Mouse (Mus musculus): ENCODE data around the gene Gstt2.
"Not testable (repeated sequence)": the region's sequence is repeated elsewhere in the genome, so short reads cannot be mapped to it uniquely, and the experiment has no call there.

The Gstt2 gene

DNA sequence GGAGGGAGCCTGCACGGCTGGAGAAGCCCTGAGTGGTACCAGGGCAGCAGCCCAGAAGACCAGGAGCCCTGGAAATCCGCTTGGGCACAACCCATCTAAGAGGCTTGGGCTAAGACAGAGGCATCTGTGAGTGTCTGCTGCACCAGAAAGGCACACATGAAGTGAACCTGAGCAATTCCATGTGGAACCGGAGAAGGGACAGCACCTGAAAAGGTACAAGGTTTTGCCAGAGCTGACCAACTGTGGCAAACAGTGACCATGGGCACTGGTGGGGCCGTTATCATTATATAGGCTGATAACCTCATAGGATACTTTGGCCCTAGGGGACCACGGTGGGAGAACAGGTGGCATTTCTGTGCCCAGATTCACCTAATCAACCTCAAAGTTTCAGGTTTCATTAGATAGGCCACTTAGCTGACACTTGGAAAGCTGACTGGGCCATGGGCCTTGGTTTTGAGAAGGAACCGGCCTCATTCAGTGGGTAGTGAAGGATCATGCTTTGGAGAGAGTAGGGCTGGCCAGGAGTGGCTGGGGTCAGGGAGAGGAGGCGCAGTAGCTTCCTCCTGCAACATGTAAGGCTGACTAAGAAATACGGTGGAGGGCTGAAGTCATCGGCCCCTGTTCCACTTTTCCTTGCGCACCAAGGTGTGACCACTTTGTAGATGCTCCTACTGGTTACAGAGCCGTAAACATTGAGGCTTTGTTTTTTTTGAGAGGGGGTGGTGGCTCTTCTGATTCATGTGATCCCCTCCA lies 19.1 kb upstream of the Gstt2 start:
- in situ Hi-C loops (cut with MboI, MseI), result loop anchor here (5.0 to 10.0 kb wide), 5 partner anchors 89 to 272 kb away; partner anchors contain the start of gene Ggt5 (in 2 of the 2)

DNA sequence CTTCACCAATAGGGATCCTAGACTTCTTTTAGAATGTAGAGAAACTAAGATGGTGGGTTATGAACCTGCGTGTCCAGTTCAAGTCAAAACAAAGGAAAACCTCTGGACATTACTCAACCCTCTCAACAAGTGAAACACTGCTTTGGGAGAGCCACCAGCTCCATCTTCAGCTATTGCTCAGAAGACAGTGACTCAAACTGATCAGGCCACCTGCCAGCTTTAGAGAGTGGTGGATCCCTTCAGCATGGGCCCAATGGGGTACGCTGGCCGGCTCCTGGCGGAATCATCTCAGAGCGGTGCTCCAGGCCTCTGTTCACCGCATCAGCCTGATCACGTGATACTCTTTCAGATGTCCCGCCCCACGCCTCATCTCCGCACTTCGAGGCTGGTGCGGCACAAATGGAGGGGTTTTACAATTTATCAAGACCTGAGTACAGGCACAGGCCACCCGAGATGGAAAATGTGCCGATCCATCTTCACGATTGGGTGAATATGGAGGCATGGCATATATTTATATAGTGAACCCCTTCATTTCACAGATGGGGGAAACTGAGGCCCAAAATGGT lies 18.3 kb upstream of the Gstt2 start:
- in situ Hi-C loops (cut with MboI, MseI), result loop anchor here (5.0 to 10.0 kb wide), 5 partner anchors 88 to 271 kb away; partner anchors contain the start of gene Ggt5 (in 2 of the 2)

DNA sequence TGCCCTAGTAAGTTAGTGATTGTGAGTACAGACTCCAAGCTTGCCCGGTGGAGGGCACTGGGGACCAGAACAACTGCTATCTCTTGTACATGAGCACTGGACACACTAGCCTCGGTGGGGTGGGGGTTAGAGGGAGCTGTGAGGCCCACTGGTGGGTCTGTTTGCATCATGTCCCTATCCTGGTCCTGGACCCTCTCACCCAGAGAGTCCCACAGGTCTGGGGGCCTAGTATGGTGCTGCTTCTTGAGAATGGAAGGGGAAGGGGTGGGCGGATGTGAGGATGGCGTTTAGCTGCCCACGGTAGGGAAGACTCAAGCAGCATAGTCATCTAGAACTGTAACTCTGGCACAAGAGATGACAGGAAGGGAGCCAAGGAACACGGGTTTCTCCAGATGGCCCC lies 17.6 kb upstream of the Gstt2 start:
- in situ Hi-C loops (cut with MboI, MseI), result loop anchor here (5.0 to 10.0 kb wide), 5 partner anchors 87 to 270 kb away; partner anchors contain the start of gene Ggt5 (in 2 of the 2)

DNA sequence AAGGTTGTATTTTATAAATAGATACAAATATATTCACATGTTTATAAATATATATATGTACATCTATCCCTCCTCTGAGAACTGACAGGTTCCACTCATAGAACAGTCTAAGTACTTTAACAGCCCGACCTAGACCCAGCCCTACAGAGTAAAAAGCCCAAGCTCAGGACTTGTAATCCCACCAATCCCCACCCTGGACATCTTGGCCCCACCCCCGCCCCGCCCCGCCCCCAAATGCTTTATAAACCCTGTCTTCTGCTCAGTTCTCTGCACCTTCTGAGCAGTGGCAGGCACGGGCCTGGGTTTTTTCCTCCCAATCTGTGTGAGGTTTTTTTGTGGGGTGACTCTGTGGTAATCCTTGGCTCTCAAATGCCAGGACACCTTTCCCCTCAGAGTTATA lies 16.9 kb upstream of the Gstt2 start:
- in situ Hi-C loops (cut with MboI, MseI), result loop anchor here (10.0 kb wide), 2 partner anchors 109 to 269 kb away; partner anchors contain the start of gene Ggt5 (in 1 of the 2)

DNA sequence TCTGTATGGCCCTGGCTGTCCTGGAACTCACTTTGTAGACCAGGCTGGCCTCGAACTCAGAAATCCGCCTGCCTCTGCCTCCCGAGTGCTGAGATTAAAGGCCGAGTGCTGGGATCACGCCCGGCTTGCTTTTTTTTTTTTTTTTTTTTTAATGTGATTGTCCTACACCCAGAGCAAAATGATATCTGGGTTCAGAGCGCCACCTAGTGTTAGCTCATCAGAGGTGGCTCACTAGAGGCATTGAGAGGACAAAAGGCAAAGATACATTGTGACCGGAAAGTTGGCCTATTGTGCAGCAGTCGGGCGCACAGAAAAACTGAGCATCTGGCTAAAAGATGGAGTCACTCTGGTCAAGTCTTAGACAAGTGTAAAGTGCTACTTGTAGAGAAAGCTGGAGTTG lies 16.2 kb upstream of the Gstt2 start:
- in situ Hi-C loops (cut with MboI, MseI), result loop anchor here (10.0 kb wide), 2 partner anchors 109 to 269 kb away; partner anchors contain the start of gene Ggt5 (in 1 of the 2)

DNA sequence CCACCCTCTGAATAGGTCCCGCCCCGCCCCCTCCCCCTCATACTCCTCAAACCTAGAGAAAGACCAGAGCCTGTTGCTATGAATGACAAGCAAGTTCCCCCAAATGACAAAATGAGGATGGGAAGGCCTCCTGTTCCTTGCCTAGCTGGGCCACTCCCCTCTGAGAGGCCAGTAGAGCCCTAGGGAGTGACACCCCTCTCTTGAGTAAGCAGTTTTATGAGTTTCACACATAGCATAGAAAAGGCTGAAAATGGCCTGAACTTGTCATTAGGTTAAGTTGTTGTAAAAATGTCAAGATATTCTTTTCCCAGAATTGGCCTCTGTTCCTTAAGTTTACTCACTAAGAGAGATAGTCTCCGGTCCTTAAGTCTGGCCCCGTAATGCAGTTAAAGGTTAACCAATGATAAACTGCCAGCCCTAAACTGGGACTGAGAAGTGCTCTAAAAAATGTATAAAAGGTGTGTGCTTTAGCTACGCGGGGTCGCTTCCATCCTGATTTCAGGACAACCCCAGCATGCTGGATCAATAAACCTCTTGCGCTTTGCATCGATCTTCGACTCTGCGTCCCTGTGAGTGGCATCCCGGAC lies 15.4 kb upstream of the Gstt2 start:
- in situ Hi-C loops (cut with MboI, MseI), result loop anchor here (10.0 kb wide), 2 partner anchors 108 to 268 kb away; partner anchors contain the start of gene Ggt5 (in 1 of the 2)

DNA sequence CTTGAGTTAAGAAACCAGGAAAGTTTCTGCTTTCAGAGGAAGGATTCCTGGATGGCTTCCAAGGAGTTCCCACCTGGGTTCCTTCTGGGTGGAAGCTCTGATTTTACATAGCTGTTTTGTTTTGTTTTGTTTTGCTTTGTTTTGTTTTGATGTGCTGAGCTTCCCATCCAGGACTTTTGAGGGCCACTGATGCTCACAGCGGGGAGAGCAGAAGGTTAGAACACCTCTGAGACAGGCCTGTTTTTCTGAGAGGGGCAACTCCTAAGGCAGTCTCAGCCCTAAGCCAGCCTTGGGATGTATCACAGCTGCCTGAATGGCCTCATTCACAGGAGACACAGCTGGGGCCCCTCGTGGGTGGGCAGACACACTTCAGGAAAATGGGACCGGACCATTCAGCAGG lies 14.5 kb upstream of the Gstt2 start:
- in situ Hi-C loops (cut with MboI, MseI), result loop anchor here (10.0 kb wide), 2 partner anchors 107 to 267 kb away; partner anchors contain the start of gene Ggt5 (in 1 of the 2)

DNA sequence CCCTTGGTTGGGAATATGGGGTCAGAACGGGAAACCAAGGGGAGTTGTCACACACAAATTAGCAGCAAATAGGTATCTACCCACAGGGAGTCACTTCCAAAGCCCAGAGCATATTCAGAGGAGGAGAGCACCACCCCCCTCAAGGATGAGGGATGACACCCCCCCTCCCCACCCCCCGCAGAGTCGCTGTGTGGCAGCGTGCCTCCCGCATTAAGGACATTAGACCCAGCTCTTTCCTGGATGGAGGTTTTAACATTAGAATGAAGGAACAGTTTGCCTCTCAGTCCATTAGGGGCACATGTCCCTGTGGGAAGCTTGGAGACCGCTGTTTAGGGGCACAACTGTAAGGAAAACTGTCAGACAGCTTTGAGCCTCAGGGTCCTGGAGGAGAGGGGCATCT lies 13.9 kb upstream of the Gstt2 start:
- in situ Hi-C loops (cut with MboI, MseI), result loop anchor here (10.0 kb wide), 2 partner anchors 106 to 266 kb away; partner anchors contain the start of gene Ggt5 (in 1 of the 2)

DNA sequence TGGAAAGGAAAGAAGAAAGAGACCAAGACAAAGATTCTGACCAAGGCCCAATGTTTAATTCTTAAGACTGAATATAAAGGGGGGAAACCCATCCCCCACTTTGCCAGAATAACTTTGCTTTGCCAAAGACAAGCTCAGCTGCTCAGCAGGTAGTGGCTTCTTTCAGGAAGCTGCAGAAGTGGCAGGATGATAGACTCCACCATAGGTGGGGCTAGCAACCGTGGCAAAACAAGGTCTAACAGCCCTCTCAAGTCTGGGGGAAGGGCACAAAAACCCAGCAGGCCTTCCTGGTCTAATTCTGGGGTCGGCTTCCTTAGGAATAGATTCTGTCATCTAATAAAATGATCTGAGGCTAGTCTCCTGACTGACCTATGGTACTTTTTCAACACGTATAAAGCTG lies 11.2 kb upstream of the Gstt2 start:
- in situ Hi-C loops (cut with MboI, MseI), result no loop called here

DNA sequence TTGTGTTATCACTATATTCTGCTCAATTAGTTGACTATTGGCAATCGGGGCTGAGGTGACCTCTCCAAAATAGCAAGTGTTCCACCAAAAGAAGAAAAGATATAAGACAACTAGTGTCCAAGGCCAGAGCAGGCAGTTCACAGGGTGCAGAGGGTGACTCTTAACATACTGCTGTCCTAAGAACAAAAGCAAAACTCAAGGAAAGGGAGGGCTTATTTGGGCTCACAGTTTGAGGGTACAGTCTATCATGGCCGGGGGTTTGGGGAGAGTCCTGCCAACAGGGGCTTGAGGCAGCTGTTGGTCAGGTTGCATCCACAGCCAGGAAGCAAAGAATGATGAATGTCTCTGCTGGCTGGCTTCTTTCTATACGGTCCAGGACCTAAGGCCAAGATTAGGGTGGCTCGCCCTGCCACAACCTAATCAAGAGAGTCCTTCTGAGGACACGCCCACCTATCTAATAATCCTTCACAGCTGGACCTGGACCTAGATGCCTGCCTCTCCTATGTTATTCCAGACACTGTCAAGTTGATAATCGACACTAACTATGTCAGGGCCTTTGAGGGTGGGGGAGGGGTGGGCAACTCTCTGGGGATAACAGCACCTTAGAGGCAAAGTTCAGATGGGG lies 8.2 kb upstream of the Gstt2 start:
- in situ Hi-C loops (cut with MboI, MseI), result no loop called here

DNA sequence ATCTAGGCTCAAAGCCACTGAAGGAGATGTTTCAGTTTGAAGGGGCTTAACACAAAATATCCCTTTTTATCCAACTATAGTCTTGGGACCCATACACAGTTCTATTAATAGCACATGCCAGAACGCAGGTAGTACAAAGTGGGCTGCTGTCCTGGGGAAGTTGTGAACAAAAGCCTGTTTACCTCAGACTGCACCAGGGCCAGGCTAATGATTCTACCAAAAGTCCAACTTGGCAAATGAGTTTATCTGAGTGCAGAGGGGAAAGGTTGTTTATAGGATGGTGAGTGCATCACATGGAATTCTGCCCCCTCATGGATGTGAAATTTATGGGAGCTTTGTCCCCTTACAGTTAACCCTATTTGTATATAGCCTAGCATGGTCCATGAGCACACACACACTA lies 7.6 kb upstream of the Gstt2 start:
- in situ Hi-C loops (cut with MboI, MseI), result no loop called here

DNA sequence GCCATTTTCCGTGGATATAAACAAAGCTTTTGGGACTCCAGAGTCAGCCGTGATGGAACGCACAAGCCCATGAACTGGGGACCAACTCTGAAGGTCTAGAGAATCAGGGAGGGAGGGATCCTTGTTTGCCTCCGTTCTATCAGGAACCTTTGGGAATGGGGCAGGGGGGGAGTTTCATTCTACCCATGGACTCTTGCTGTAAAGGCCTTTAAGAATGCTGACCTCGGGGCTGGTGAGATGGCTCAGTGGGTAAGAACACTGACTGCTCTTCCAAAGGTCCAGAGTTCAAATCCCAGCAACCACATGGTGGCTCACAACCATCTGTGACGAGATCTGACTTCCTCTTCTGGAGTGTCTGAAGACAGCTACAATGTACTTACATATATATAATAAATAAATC lies 6.7 kb upstream of the Gstt2 start:
- in situ Hi-C loops (cut with MboI, MseI), result not testable (repeated sequence)

DNA sequence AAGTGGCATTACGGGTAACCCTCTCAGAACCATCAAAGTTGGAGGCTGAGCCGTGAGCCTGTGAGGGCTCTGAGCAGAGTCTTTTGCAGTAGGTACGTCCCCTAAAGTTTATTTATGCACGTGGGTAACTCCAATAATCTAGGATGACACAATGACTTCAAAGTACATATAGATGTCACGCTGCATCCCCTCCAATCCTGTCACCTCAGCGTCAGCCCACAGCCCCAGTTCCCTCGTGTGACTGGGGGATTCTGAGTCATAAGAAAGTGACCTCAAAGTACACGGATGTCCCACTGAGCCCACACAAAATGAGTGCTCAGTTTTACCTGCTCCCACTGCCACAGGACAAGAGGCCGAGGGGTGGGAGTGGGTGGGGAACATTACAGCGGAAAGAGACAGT lies 1.9 kb upstream of the Gstt2 start:
- in situ Hi-C loops (cut with MboI, MseI), result loop anchor here in 1 of 2 experiments (10.0 kb wide), 1 partner anchor 1696 kb away; the partner anchor contains the start of gene Itgb2

DNA sequence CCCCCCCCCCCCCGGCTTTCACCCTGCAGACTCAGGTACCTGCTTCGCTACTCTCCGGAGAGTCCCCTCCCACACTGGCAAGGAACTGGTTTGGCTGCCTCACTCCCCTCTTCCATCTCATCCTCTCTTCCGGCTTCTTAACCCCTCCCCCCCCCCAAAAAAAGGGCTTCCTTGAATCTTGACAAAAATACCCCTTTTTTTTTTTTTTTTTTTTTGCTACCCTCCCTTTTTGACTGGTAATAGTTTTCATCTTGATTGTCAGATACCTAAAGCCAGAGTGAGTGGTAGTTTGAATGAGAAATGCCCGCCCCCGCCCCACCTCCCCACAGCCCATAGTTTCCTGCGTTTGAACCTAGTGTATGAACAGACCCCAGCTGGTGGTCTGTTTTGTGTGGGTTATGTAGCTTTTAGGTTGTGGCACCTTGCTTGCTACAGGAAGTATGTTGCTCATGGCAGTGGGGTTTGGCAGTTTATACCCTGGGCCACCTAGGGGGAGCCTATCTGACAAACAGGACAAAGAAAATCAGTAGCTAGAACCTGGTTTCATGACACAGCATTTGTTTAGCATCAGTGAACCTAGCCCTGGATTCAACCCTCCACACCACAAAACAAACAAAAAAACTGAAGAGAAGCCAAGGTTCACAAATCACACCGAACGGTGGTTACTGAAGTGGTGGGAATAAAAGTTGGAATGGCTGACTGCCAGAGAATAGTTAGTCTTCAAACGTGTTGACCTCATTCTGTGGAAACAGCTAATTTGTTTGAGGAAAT lies 1.3 kb downstream of the Gstt2 start:
- in situ Hi-C loops (cut with MboI, MseI), result loop anchor here in 1 of 2 experiments (10.0 kb wide), 1 partner anchor 1699 kb away; the partner anchor contains the start of gene Itgb2

DNA sequence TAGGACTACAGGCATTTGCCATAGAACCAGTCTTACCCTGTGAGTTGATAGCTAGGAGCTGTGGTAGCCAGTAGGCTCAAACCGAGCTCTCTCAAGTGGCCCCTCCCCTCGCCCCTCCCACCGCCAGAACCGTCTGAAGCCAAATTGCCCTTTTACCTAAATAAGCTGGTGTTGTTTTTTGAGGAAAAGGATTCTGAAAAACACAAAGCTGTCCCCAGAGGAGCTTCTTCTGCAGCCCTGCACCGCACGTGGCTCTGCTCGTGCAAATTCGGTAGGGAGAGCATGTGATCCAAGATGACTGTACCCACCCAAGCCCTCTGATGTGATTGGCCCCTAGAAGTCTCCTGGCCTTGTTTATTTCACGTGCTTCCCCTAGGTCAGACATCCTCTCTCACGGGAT lies 1.9 kb downstream of the Gstt2 start:
- in situ Hi-C loops (cut with MboI, MseI), result loop anchor here in 1 of 2 experiments (10.0 kb wide), 1 partner anchor 1699 kb away; the partner anchor contains the start of gene Itgb2

DNA sequence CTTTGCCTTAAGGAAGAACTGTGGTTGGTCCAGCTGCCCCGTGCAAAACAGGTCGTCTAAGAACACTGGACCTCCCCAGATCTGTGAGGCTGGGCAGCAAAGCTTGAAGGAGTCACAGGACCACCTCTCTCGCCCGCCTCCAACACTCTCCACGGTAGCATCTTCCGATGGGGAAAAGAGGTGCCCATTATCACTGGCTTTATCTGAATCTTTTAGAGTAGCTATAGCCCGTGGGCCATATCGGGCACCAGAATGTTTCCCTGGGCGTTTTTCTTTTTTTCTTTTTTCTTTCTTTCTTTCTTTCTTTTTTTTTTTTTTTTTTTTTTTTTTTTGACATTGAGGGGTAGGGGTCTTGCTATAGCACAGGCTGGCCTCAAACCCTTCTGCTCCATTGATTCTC lies 2.5 kb downstream of the Gstt2 start:
- in situ Hi-C loops (cut with MboI, MseI), result loop anchor here in 1 of 2 experiments (10.0 kb wide), 1 partner anchor 1700 kb away; the partner anchor contains the start of gene Itgb2

DNA sequence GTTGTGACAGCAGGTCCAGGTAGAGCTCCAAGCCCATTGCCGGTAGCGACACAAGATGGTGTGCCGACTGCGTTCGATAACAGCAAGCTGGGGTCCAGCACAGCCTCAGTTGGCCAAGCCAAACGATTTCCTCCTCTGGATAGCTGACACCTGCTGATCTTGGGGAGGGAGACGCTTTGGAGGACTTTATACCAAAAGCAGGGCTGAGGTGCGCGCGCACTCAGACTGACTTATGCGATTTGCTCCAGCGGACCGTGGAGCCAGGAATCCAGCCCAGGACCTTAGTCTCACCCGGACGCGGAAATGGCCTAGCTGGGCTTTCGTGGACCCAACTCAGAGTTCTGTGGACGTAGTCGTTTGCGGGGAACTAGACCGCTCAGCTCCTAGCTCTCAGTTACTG lies 3.0 kb downstream of the Gstt2 start:
- in situ Hi-C loops (cut with MboI, MseI), result loop anchor here in 1 of 2 experiments (10.0 kb wide), 1 partner anchor 1701 kb away; the partner anchor contains the start of gene Itgb2

DNA sequence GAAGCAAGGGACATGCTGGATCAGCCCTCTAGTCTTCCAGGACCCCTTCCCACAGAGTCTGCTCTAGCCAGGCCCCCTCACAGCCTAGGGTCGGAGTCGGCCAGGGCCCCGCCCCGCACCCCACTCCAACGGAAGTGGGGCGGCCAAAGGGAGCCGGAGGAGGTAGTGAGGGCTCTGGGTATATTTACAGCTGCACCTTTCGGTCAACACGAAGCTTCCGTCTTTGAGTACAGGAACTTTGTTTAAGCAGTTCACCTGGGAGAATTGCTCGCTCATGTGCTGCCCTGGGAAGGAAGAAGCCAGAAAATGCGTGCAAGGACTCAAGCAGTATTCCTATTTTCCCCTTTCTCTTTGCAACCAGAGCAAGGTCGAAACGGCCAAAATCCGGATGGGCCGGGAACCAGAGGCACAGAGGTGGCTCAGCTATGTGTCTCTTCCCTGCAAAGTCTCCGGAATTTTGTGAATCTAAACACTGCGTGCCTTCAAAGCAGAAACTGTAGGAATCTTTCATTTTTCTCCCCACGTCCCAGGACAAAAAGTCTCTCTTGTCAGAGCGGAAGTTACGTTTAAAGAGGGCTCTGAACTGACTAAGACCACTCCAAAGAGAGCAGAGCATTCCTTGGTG lies 3.7 kb downstream of the Gstt2 start:
- in situ Hi-C loops (cut with MboI, MseI), result loop anchor here in 1 of 2 experiments (10.0 kb wide), 1 partner anchor 1701 kb away; the partner anchor contains the start of gene Itgb2

DNA sequence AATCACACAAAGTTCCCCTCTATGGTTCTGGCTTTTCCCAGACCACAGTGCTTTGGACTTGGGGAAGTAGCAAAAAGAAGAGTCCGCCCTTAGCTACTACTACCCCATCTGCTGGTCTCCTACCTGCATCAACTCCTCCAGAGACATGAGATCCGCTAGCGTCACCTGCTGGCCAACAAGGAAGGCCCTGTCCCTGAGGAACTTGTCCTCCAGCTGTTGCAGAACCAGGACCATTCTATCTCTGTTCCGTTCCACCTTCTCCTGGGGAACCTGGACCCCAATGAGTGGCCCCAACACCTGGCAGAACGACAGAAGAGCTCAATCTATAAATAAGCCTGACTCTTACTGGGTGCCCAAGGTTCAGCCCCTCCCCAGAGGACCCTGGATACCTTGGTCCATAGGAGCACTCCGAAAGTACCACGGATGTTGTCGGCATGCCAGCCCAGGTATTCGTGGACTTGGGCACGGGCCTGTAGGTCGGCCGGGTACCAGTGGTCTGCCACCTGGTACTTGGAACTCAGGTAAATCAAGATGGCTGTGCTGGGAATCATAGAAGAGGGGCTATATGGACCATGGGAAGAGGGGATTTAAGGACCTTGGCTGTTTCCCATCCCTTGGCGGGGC lies 4.8 kb downstream of the Gstt2 start:
- in situ Hi-C loops (cut with MboI, MseI), result loop anchor here in 1 of 2 experiments (10.0 kb wide), 1 partner anchor 1702 kb away; the partner anchor contains the start of gene Itgb2

Data from T-helper 17 cell (primary cell).